24 mouse cellular contexts compared by ENCODE assay signal in genomic region chr14:30649745-30650144, GRCm38 (mm10). TPM values are rescaled to one million over a fixed set of nuclear protein-coding genes. Genes with fewer than 3 reads are reported as not detected.
DNase-seq lines count a peak whose midpoint lies in the region; ATAC-seq and TF ChIP-seq lines count a peak whose summit lies in the region.
"Had no signal": no experiment of that assay in that cellular context is flagged by ENCODE, and none has a peak within 500 bp of the region (broad histone marks: within the 10 kb centered on the region; RNA-seq: fewer than 3 reads in every experiment).

No protein-coding gene starts in this region.

- no peaks in the 10 kb centered on the region for H3K36me3 ChIP-seq in hindbrain, postnatal 0 days (ENCODE audit: insufficient read depth, low read length)
- no peaks in the 10 kb centered on the region for H3K36me3 ChIP-seq in hindbrain, embryonic 10.5 days
- H3K36me3 ChIP-seq: embryonic facial prominence, embryonic 10.5 days; embryonic facial prominence, embryonic 12.5 days; forebrain, embryonic 15.5 days; G1E had no signal

- H3K27ac ChIP-seq in hindbrain, postnatal 0 days = peak overlapping the region; percentile 48; the same call in 1 of the 2 replicates
- no peak overlapping the region for H3K27ac ChIP-seq in hindbrain, embryonic 10.5 days
- H3K27ac ChIP-seq in layer of hippocampus, adult 2 months = peak overlapping the region; percentile 28; the same call in 1 of the 2 replicates
- H3K27ac ChIP-seq: embryonic facial prominence, embryonic 10.5 days; embryonic facial prominence, embryonic 12.5 days; forebrain, embryonic 13.5 days; forebrain, embryonic 15.5 days had no signal

- H3K4me2 ChIP-seq in hindbrain, postnatal 0 days (ENCODE audit: low read depth, low read length) = no peak overlapping the region
- H3K4me2 ChIP-seq: embryonic facial prominence, embryonic 12.5 days; forebrain, embryonic 13.5 days; forebrain, embryonic 15.5 days had no signal

- no peak overlapping the region for H3K4me3 ChIP-seq in hindbrain, postnatal 0 days (ENCODE audit: low read length)
- H3K4me3 ChIP-seq in hindbrain, embryonic 10.5 days = no peak overlapping the region
- H3K4me3 ChIP-seq in layer of hippocampus, adult 2 months = no peak overlapping the region
- H3K4me3 ChIP-seq: embryonic facial prominence, embryonic 10.5 days; embryonic facial prominence, embryonic 12.5 days; forebrain, embryonic 13.5 days; forebrain, embryonic 15.5 days had no signal

- H3K9ac ChIP-seq in hindbrain, postnatal 0 days (replicated peaks; ENCODE audit: low read length) = no peak overlapping the region
- H3K9ac ChIP-seq: embryonic facial prominence, embryonic 12.5 days; forebrain, embryonic 13.5 days; forebrain, embryonic 15.5 days had no signal

- 68% methylated on average over 8 of the region's 8 CpGs for WGBS in hindbrain, postnatal 0 days
- 84% methylated on average over 8 of the region's 8 CpGs for WGBS in hindbrain, embryonic 10.5 days

- DNase-seq in hindbrain, postnatal 0 days (ENCODE audit: low spot score) = peak; percentile 12
- DNase-seq in hindbrain, embryonic 10.5 days (ENCODE audit: low spot score) = no peak
- peak; percentile 45 for DNase-seq in kidney, adult 9 months
- no peak for DNase-seq in kidney, adult 8-10 months
- no peak for DNase-seq in layer of hippocampus, adult 2 months (ENCODE audit: low spot score in 2 of 2)
- DNase-seq in layer of hippocampus, adult 9-10 months (ENCODE audit: low spot score) = no peak
- DNase-seq: adrenal gland, adult 8-10 months; adrenal gland, postnatal 14 days; adrenal gland, postnatal 36 days; B cell, adult 2 months; cerebellum, adult 11-12 months; cerebellum, adult 2 months; cerebellum, adult 9-10 months; cerebellum, postnatal 10 days; cerebellum, postnatal 25 days had no signal

- no peak for TF ChIP-seq CTCF in hindbrain, postnatal 0 days (IDR thresholded peaks at IDR 0.05; ENCODE audit: low read depth)
- no peak for TF ChIP-seq CTCF in layer of hippocampus, adult 2 months (conservative IDR thresholded peaks at IDR 0.05)

- H3K9me3 ChIP-seq in hindbrain, postnatal 0 days (ENCODE audit: low read length) = no peaks in the 10 kb centered on the region
- no peaks in the 10 kb centered on the region for H3K9me3 ChIP-seq in hindbrain, embryonic 10.5 days
- H3K9me3 ChIP-seq: embryonic facial prominence, embryonic 10.5 days; embryonic facial prominence, embryonic 12.5 days; forebrain, embryonic 13.5 days; forebrain, embryonic 15.5 days; G1E had no signal

- no peak for ATAC-seq in hindbrain, postnatal 0 days
- ATAC-seq: activated CD4-positive, CD25-positive, alpha-beta regulatory T cell, adult 4 months; CD4-positive, CD25-positive, alpha-beta regulatory T cell, adult 4 months; forebrain, embryonic 13.5 days; forebrain, embryonic 15.5 days; Patski had no signal

- H3K27me3 ChIP-seq in hindbrain, postnatal 0 days (ENCODE audit: insufficient read depth, low read length) = no peaks in the 10 kb centered on the region
- H3K27me3 ChIP-seq in hindbrain, embryonic 10.5 days (ENCODE audit: insufficient read depth, poor library complexity, severe bottlenecking) = no peaks in the 10 kb centered on the region
- H3K27me3 ChIP-seq: CH12.LX; embryonic facial prominence, embryonic 12.5 days; forebrain, embryonic 13.5 days; forebrain, embryonic 15.5 days; Patski had no signal

- H3K4me1 ChIP-seq in hindbrain, postnatal 0 days (ENCODE audit: insufficient read depth, low read length) = peaks cover under 1% of the 10 kb centered on the region; the same call in 1 of the 2 replicates
- peaks cover 2% of the 10 kb centered on the region for H3K4me1 ChIP-seq in hindbrain, embryonic 10.5 days (replicated peaks)

RNA-seq across cellular contexts. Expression of gene Rft1, which starts 4.4 kb away (rescaled TPM):
- 11.4 and 18.2 TPM in 2 replicates for total RNA-seq in hindbrain, postnatal 0 days (2014; rRNA removed)
- polyA plus RNA-seq in hindbrain, postnatal 0 days (2015; fragmentation: Nextera tagmentation; extraction: Ambion mirVana) = 10.0 and 10.1 TPM in 2 replicates
- 13.0 and 13.6 TPM in 2 replicates for polyA plus RNA-seq in hindbrain, embryonic 10.5 days (2016; fragmentation: Nextera tagmentation; extraction: Ambion mirVana)
- total RNA-seq in layer of hippocampus, adult 2 months (2021) = 10 to 100 TPM; 10.8 to 12.0 TPM

RNA-seq across cellular contexts. Expression of gene Prkcd, which starts 23.7 kb away (rescaled TPM):
- total RNA-seq in hindbrain, postnatal 0 days (2014; rRNA removed) = 26.2 and 26.8 TPM in 2 replicates
- polyA plus RNA-seq in hindbrain, postnatal 0 days (2015; fragmentation: Nextera tagmentation; extraction: Ambion mirVana) = 19.6 and 20.4 TPM in 2 replicates
- polyA plus RNA-seq in hindbrain, embryonic 10.5 days (2016; fragmentation: Nextera tagmentation; extraction: Ambion mirVana) = 28.7 and 35.4 TPM in 2 replicates
- total RNA-seq in layer of hippocampus, adult 2 months (2021) = 10 to 100 TPM; 33.3 to 47.5 TPM

Comparison
In these comparisons a context has a peak if more than half of its experiments do, and no peak if none do; other contexts are left out.
1. DNase-seq: peak in hindbrain, postnatal 0 days (single experiment) and kidney, adult 9 months (single experiment); none in hindbrain, embryonic 10.5 days (single experiment), kidney, adult 8-10 months (0 of 2), layer of hippocampus, adult 2 months (0 of 2) and layer of hippocampus, adult 9-10 months (single experiment).